Mouse (Mus musculus) forebrain, embryonic 14.5 days (tissue): ENCODE data around the gene Adam30. TPM values are rescaled to one million over a fixed set of nuclear protein-coding genes. Genes with fewer than 3 reads are reported as not detected.
"Not testable (repeated sequence)": the region's sequence is repeated elsewhere in the genome, so short reads cannot be mapped to it uniquely, and the experiment has no call there.

Source experiments
- ATAC-seq: fragments of 200-750 bp; cut with Nextera tagmentation; 2 replicates; pipeline ENCODE4 v1.8.0; 2017; ENCODE audit warnings: mild to moderate bottlenecking, moderate library complexity
- DNase-seq: peaks from one replicate; pipeline ENCODE4 v3.0.0-alpha.2; 2015; ENCODE audit warnings: low spot score
- H3K27ac ChIP-seq: fragments of 300-500 bp; sonication (generic); 2 replicates; pipeline ENCODE4 v1.5.1; 2014; ENCODE audit warnings: low read depth, mild to moderate bottlenecking, control low read depth, low read length, moderate library complexity
- H3K27me3 ChIP-seq: fragments of 300-500 bp; sonication (generic); replicated peaks from 2 replicates; pipeline ENCODE4 v1.6.1; 2014; ENCODE audit warnings: low read length, control low read depth, mixed read lengths; ENCODE audit not compliant: control insufficient read depth, insufficient read depth
- H3K36me3 ChIP-seq: fragments of 300-500 bp; sonication (generic); 2 replicates; pipeline ENCODE4 v1.6.1; 2014; ENCODE audit warnings: low read length, control low read depth; ENCODE audit not compliant: control insufficient read depth, insufficient read depth
- H3K4me1 ChIP-seq: fragments of 300-500 bp; sonication (generic); 2 replicates; pipeline ENCODE4 v1.6.1; 2014; ENCODE audit warnings: antibody characterized with exemption, low read length, control low read depth; ENCODE audit not compliant: control insufficient read depth, insufficient read depth
- H3K4me2 ChIP-seq: fragments of 300-500 bp; sonication (generic); 2 replicates; pipeline ENCODE4 v1.6.1; 2014; ENCODE audit warnings: mild to moderate bottlenecking, control low read depth, low read length
- H3K4me3 ChIP-seq: fragments of 300-500 bp; sonication (generic); 2 replicates; pipeline ENCODE4 v1.5.1; 2014; ENCODE audit warnings: low read depth, low read length, control low read depth
- H3K9ac ChIP-seq: fragments of 300-500 bp; sonication (generic); 2 replicates; pipeline ENCODE4 v1.6.1; 2014; ENCODE audit warnings: mild to moderate bottlenecking, low read length, control low read depth, moderate library complexity
- H3K9me3 ChIP-seq: fragments of 300-500 bp; sonication (generic); replicated peaks from 2 replicates; pipeline ENCODE4 v1.6.1; 2016; ENCODE audit warnings: low read length, control low read depth, mixed read lengths; ENCODE audit not compliant: control insufficient read depth
- WGBS: fragments of 180-500 bp; shearing (Covaris S2); extraction: QIAGEN DNeasy Blood & Tissue Kit; methylation state at CpG from one replicate; pipeline ENCODE4 v1.1.7; 2014; 5-methylcytosine and 5-hydroxymethylcytosine counted together
- polyA plus RNA-seq: library from polyadenylated mRNA; unstranded; fragments of >200 nt; fragmentation: Nextera tagmentation; extraction: Ambion mirVana; gene quantifications from 2 replicates; pipeline ENCODE4 v1.2.1, GENCODE M21; 2014

Gene Adam30
- polyA plus RNA-seq, result not detected in 2 replicates

DNA sequence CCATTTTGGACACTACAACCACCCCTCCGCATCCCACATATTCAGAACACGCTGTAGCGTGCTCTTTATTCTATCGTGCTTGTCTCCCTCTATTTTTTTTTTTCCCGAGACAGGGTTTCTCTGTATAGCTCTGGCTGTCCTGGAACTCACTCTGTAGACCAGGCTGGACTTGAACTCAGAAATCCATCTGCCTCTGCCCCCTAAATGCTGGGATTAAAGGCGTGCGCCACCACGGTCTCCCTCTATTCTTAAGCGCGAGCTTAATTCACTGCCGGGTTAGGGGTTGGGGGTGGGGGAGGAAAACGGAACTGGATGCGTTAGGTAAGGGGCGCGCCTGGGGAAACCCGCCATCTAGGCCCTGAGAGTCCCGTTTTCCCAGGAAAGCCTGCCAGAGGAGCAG is at the start of gene Adam30:
Adam30 (plus strand) TSS at position 301 of the 400 bp plus-strand sequence.
- Histone ChIP-seq H3K27me3 (no peaks in the 10 kb centered on the region), H3K4me3 (no peak within 1 kb of the TSS), H3K36me3 (no peaks in the 10 kb centered on the region), H3K4me2 (no peak within 1 kb of the TSS), H3K9me3 (no peaks in the 10 kb centered on the region), H3K27ac (no peak within 1 kb of the TSS), H3K4me1 (no peaks in the 10 kb centered on the region), H3K9ac (no peak within 1 kb of the TSS)
- 90% methylated on average over 17 of the region's 17 CpGs for WGBS
- DNase-seq (no peak), ATAC-seq (no peak)

DNA sequence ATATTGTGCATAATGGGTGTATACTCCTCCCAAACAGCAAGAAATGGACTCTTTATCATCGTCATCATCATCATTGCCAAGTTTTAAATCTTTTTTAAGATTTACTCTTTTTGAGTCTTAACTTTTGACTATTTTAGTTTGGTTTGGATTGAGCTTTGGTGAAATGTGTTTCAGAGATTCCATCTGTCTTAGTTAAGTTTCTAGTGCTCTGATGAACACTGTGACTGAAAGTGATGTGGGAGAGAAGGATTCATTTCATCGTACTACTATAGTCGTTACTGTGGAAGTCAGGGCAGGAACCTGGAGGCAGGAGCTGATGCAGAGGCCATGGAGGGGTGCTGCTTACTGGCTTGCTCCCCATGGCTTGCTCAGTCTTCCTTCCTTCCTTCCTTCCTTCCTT is 42.2 kb upstream of the Adam30 start:
- ATAC-seq, result no peak
- Histone ChIP-seq H3K27me3 (no peaks in the 10 kb centered on the region), H3K27ac (no peak overlapping the region), H3K4me3 (no peak overlapping the region), H3K9me3 (no peaks in the 10 kb centered on the region), H3K4me1 (no peaks in the 10 kb centered on the region), H3K4me2 (no peak overlapping the region), H3K9ac (no peak overlapping the region), H3K36me3 (peaks cover 69% of the 10 kb centered on the region)
- 94% methylated on average over 3 of the region's 3 CpGs for WGBS
- DNase-seq, result no peak

DNA sequence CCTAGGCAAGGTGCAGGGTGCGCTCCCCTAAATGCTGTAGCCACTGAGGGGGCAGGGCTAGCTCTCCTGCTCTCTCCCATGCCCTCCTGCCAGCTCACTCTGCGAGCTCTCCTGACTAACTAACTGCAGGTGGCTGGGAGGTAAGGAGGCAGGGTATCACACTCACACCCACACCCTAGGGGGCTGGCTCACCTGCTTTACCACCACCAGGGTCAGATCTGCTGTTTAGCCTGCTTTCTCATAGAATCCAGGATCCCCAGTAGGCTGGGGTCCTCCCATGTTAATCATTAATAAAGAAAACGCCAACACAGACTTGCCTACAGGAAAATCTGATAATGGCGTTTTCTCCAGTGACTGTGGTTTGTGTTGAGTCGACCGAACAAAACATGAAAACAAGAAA is 41.1 kb upstream of the Adam30 start:
- H3K9ac ChIP-seq, result no peak overlapping the region
- no peak overlapping the region for H3K4me3 ChIP-seq
- no peak overlapping the region for H3K4me2 ChIP-seq
- no peaks in the 10 kb centered on the region for H3K27me3 ChIP-seq
- H3K36me3 ChIP-seq, result peaks cover 70% of the 10 kb centered on the region
- 89% methylated on average over 6 of the region's 6 CpGs for WGBS
- H3K4me1 ChIP-seq, result no peaks in the 10 kb centered on the region
- no peaks in the 10 kb centered on the region for H3K9me3 ChIP-seq
- ATAC-seq (no peak), DNase-seq (no peak)
- H3K27ac ChIP-seq, result no peak overlapping the region

DNA sequence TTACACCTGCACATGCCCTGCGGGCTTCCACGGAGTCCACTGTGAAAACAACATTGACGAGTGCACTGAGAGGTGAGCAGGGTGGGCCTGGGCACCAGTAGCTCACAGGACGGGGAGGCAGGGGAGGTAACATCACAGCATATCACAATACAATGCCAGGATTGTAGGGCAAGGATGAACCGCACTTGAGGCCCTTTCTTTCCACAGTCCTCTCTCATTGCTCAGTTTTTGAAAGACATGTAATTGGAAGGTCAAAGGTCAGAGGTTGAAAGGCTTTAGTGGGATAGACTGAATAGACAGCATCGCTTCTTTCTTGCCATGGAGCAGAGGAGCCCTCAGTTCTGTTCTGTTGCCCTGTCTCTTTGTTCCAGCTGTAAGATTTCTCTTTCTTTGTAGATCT is 39.5 kb upstream of the Adam30 start:
- no peak overlapping the region for H3K4me3 ChIP-seq
- H3K4me1 ChIP-seq, result no peaks in the 10 kb centered on the region
- WGBS, result 46% methylated on average over 6 of the region's 6 CpGs
- DNase-seq (no peak), ATAC-seq (no peak)
- no peak overlapping the region; the same call in 1 of the 2 replicates for H3K27ac ChIP-seq
- H3K9me3 ChIP-seq, result no peaks in the 10 kb centered on the region
- peaks cover 70% of the 10 kb centered on the region for H3K36me3 ChIP-seq
- H3K27me3 ChIP-seq, result no peaks in the 10 kb centered on the region
- H3K9ac ChIP-seq, result no peak overlapping the region
- H3K4me2 ChIP-seq, result no peak overlapping the region

- WGBS, result 90% methylated on average over 2 of the region's 2 CpGs
- H3K4me2 ChIP-seq, result no peak overlapping the region
- ATAC-seq, result no peak
These were observed 32.7 kb upstream of the Adam30 start for GRCm38 (mm10) chr3:98127775-98128174.

DNA sequence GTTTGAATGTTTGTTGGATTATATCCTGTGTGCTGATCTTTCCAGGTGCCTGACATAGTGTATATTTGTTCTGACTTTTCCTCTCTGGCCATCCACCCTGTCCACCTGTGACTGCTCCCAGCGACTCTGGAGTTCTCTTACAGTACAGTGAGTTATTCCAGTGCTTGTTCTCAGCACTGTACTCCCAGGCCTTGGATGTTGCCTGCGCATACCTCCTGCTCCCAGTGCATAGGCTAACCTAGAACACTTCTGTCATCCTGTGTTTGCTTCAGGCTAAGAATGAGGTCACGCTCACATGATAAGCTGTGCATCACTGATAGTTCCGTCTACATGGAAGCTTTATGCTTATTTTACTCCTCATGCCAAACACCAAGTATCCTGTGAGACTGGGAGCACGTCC is 31.7 kb upstream of the Adam30 start:
- DNase-seq (no peak), ATAC-seq (no peak)
- no peaks in the 10 kb centered on the region for H3K4me1 ChIP-seq
- H3K27ac ChIP-seq, result no peak overlapping the region
- no peak overlapping the region for H3K4me3 ChIP-seq
- H3K36me3 ChIP-seq, result peaks cover 63% of the 10 kb centered on the region
- H3K4me2 ChIP-seq, result no peak overlapping the region
- H3K9ac ChIP-seq, result no peak overlapping the region
- no peaks in the 10 kb centered on the region for H3K27me3 ChIP-seq
- WGBS, result 90% methylated on average over 5 of the region's 5 CpGs
- H3K9me3 ChIP-seq, result no peaks in the 10 kb centered on the region

More at GRCm38 (mm10) chr3:98127775-98128174, 32.7 kb upstream of the Adam30 start:
- no peaks in the 10 kb centered on the region for H3K4me1 ChIP-seq
- H3K9ac ChIP-seq, result no peak overlapping the region
- no peaks in the 10 kb centered on the region for H3K9me3 ChIP-seq
- H3K4me3 ChIP-seq, result no peak overlapping the region
- no peaks in the 10 kb centered on the region for H3K27me3 ChIP-seq
- H3K27ac ChIP-seq, result no peak overlapping the region
- DNase-seq, result no peak
- H3K36me3 ChIP-seq, result peaks cover 63% of the 10 kb centered on the region

DNA sequence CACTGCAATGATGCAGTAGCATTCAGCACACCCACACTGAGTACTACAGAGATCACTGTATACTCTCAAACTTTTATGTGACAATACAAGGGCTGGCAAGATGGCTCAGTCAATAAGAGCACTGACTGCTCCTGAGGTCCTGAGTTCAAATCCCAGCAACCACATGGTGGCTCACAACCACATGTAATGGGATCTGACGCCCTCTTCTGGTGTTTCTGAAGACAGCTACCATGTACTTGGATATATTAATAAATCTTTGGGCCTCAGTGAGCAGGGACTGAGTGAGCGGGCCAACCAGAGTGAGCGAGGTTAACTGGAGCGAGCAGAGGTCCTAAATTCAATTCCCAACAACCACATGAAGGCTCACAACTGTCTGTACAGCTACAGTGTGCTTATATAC is 28.3 kb upstream of the Adam30 start:
- peaks cover 70% of the 10 kb centered on the region for H3K36me3 ChIP-seq
- H3K4me2 ChIP-seq, ATAC-seq, DNase-seq, H3K27ac ChIP-seq, H3K4me3 ChIP-seq, H3K9ac ChIP-seq, H3K9me3 ChIP-seq, H3K4me1 ChIP-seq, H3K27me3 ChIP-seq: not testable (repeated sequence)
- WGBS, result 92% methylated on average over 4 of the region's 4 CpGs

DNA sequence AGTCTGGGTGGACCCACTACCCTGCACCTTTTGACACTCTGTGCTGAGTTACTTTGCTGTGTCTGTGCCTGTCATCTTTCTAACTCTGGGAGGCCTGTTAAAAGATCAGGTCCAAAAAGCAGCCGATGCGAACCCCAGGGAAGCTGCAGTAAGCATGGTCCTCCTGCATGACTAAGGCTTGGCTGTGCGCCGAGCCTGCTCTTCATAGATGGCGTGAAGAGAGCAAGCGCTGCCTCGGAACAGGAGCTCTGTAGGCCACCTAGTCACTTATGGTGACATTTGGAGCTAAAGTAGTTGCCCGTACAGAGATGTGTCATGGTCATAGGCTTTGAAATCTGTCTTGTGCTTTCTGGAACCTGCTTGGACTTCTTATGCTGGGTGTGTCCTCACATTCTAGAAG is 27.8 kb upstream of the Adam30 start:
- ATAC-seq, result no peak
- 93% methylated on average over 8 of the region's 8 CpGs for WGBS
- Histone ChIP-seq H3K9ac (no peak overlapping the region), H3K9me3 (no peaks in the 10 kb centered on the region), H3K4me2 (no peak overlapping the region), H3K36me3 (peaks cover 75% of the 10 kb centered on the region), H3K4me1 (no peaks in the 10 kb centered on the region), H3K4me3 (no peak overlapping the region), H3K27me3 (no peaks in the 10 kb centered on the region), H3K27ac (no peak overlapping the region)
- DNase-seq, result no peak

DNA sequence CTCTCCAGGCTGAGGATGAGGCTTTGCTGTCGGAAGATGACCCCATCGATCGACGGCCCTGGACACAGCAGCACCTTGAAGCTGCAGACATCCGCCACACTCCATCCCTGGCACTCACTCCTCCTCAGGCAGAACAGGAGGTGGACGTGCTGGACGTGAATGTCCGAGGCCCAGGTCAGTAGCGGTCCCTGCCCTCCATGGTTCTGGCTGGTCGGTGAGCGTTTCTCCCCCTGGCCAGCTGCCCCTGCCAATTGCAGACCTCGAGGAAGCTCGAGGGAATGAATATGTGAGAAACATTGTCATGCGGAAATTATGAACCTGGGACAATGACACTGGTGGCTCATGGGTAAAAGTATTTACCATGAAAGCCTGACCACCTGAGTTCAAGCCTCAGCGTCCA is 19.0 kb upstream of the Adam30 start:
- ATAC-seq (no peak), DNase-seq (no peak)
- Histone ChIP-seq H3K36me3 (peaks cover 90% of the 10 kb centered on the region), H3K9me3 (no peaks in the 10 kb centered on the region), H3K9ac (no peak overlapping the region), H3K4me2 (no peak overlapping the region), H3K27me3 (no peaks in the 10 kb centered on the region), H3K27ac (no peak overlapping the region), H3K4me3 (no peak overlapping the region), H3K4me1 (no peaks in the 10 kb centered on the region)
- WGBS, result 95% methylated on average over 15 of the region's 15 CpGs
